Mouse (Mus musculus) intestine, embryonic 14.5 days (tissue): Measurements from ENCODE around the gene Olfr1024. TPM values are rescaled to one million over a fixed set of nuclear protein-coding genes. Genes with fewer than 3 reads are reported as not detected.

Experiments
- ATAC-seq: fragments of 200-750 bp; cut with Nextera tagmentation; replicated peaks from 2 replicates; pipeline ENCODE4 v1.8.0; 2017; ENCODE audit warnings: low read depth, moderate number of reproducible peaks, moderate TSS enrichment, moderate library complexity; ENCODE audit not compliant: low FRiP score, low TSS enrichment
- DNase-seq: peaks from one replicate; pipeline ENCODE4 v3.0.0-alpha.2; 2018; ENCODE audit warnings: low spot score
- H3K27ac ChIP-seq: fragments of 300-500 bp; sonication (generic); 2 replicates; pipeline ENCODE4 v1.5.1; 2014; ENCODE audit warnings: low read depth, mild to moderate bottlenecking, control low read depth
- H3K27me3 ChIP-seq: fragments of 300-500 bp; sonication (generic); replicated peaks from 2 replicates; pipeline ENCODE4 v1.6.1; 2014; ENCODE audit warnings: low read length, control low read depth; ENCODE audit not compliant: control insufficient read depth, insufficient read depth
- H3K36me3 ChIP-seq: fragments of 300-500 bp; sonication (generic); 2 replicates; pipeline ENCODE4 v1.6.1; 2014; ENCODE audit warnings: low read length, control low read depth; ENCODE audit not compliant: control insufficient read depth, insufficient read depth
- H3K4me1 ChIP-seq: fragments of 300-500 bp; sonication (generic); replicated peaks from 2 replicates; pipeline ENCODE4 v1.6.1; 2014; ENCODE audit warnings: low read length, control low read depth, mixed read lengths; ENCODE audit not compliant: control insufficient read depth, insufficient read depth
- H3K4me2 ChIP-seq: fragments of 300-500 bp; sonication (generic); 2 replicates; pipeline ENCODE4 v1.6.1; 2014; ENCODE audit warnings: low read length
- H3K4me3 ChIP-seq: fragments of 300-500 bp; sonication (generic); 2 replicates; pipeline ENCODE4 v1.5.1; 2014; ENCODE audit warnings: low read depth, low read length, control low read depth, mixed read lengths
- H3K9ac ChIP-seq: fragments of 300-500 bp; sonication (generic); 2 replicates; pipeline ENCODE4 v1.6.1; 2014; ENCODE audit warnings: mild to moderate bottlenecking, low read length
- H3K9me3 ChIP-seq: fragments of 300-500 bp; sonication (generic); 2 replicates; pipeline ENCODE4 v1.6.1; 2016; ENCODE audit warnings: low read length, control low read depth; ENCODE audit not compliant: control insufficient read depth
- WGBS: fragments of 180-500 bp; shearing (Covaris S2); extraction: QIAGEN DNeasy Blood & Tissue Kit; methylation state at CpG from one replicate; pipeline ENCODE4 v1.1.7; 2014; 5-methylcytosine and 5-hydroxymethylcytosine counted together
- polyA plus RNA-seq: library from polyadenylated mRNA; unstranded; fragments of >200 nt; fragmentation: Nextera tagmentation; extraction: Ambion mirVana; gene quantifications from 2 replicates; pipeline ENCODE4 v1.2.1, GENCODE M21; 2014

The Olfr1024 gene
- polyA plus RNA-seq: not detected in 2 replicates

DNA sequence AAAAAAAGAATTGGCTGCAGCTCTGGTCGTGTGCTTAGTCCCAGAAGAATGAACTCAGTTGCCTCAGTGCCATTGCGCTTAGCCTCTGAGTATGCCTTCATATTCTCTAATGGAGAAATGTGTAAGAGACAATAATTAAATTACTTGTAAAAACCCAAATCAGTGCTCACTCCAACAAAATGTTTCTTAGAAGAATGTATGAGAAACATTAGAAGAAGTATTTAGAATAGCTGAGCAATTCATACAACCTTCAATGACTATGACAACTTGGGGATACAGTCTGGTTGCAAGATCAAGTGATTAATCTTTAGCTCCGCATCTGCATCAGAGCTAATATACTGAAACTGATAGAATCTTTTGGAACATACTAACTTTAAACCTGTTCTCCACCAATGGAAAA, at the start of gene Olfr1024:
Gene Olfr1024 (minus strand): TSS at position 101 of the 400 bp plus-strand sequence.
- ATAC-seq: no peak
- Histone ChIP-seq H3K4me2 (no peak within 1 kb of the TSS), H3K27me3 (no peaks in the 10 kb centered on the region), H3K9ac (no peak within 1 kb of the TSS), H3K36me3 (no peaks in the 10 kb centered on the region), H3K27ac (no peak within 1 kb of the TSS), H3K4me3 (no peak within 1 kb of the TSS), H3K4me1 (no peaks in the 10 kb centered on the region), H3K9me3 (no peaks in the 10 kb centered on the region)
- 78% methylated on average over 3 of the region's 3 CpGs for WGBS
- no peak for DNase-seq

DNA sequence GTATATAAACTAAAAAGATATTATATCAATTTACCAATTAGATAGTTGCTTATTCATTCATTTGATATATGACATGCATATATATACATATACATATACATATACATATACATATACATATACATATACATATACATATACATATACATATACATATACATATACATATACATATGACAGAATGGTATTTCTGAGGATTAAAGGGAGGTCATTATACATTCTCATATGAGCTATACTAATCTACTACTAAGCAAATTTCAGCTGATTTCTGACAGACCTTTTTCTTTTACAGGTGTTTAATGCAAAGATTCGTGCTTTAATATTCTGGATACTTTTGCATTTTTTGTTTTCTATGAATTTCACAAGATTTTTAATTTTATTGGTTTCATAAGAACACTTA, 45.3 kb upstream of the Olfr1024 start, which contains the start of gene Olfr1028:
Gene Olfr1028 (plus strand): TSS at position 301 of the 400 bp plus-strand sequence.
- DNase-seq: no peak
- Histone ChIP-seq H3K27ac (no peak within 1 kb of the TSS), H3K4me1 (no peaks in the 10 kb centered on the region), H3K4me3 (no peak within 1 kb of the TSS), H3K4me2 (no peak within 1 kb of the TSS), H3K9ac (no peak within 1 kb of the TSS), H3K36me3 (no peaks in the 10 kb centered on the region), H3K9me3 (no peaks in the 10 kb centered on the region), H3K27me3 (no peaks in the 10 kb centered on the region)
- 89% methylated on average over 1 of the region's 1 CpGs for WGBS
- no peak for ATAC-seq

DNA sequence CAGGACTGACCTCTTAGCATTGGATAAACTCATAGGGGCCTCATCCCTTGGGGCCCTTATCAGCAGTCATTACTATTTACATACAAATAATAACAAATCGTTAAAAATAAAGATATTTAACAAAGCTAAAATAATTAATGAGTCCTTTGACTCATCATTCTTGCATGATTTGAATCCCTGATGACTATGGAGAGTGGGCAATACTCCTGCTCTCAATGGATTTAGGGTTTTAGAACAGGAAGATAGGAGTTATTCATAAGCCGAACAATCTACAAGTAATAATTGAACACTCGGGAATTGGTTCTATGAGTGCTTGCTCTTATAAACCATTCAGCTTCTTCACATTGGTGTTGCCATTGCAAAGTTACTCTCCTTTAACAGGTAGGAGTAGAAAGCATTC, 16.4 kb upstream of the Olfr1024 start, which contains the start of gene Olfr1026:
Gene Olfr1026 (plus strand): TSS at position 301 of the 400 bp plus-strand sequence.
- WGBS: 82% methylated on average over 3 of the region's 3 CpGs
- H3K4me1 ChIP-seq: no peaks in the 10 kb centered on the region

DNA sequence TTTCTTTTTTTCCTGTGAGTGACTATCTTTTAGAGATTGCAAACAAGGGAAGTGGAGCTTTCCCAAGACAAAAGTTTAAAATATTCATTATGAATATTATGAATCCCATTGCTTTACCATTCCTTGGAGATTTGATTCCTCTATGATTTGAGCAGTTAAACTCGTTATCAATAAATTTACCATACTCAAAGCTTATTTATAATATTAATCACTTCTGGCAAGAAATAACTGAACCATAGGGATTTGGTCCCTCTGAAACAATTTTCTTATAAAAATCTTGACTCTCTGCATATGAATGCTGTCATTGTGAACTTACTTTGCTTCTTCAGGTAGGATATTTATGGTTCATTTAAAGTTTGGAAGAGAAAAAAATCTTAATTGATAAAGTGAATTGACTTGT, 10.0 kb upstream of the Olfr1024 start, which contains the start of gene Olfr1025-ps1:
Gene Olfr1025-ps1 (plus strand): TSS at position 301 of the 400 bp plus-strand sequence.
- H3K27ac ChIP-seq: no peak within 1 kb of the TSS
- H3K27me3 ChIP-seq: no peaks in the 10 kb centered on the region
- no peak within 1 kb of the TSS for H3K9ac ChIP-seq
- WGBS: 65% methylated on average over 1 of the region's 1 CpGs
- no peak for DNase-seq
- H3K4me1 ChIP-seq: no peaks in the 10 kb centered on the region
- H3K4me2 ChIP-seq: no peak within 1 kb of the TSS
- no peaks in the 10 kb centered on the region for H3K9me3 ChIP-seq
- no peak within 1 kb of the TSS for H3K4me3 ChIP-seq
- ATAC-seq: no peak
- H3K36me3 ChIP-seq: no peaks in the 10 kb centered on the region

More for the DNA sequence above, 16.4 kb upstream of the Olfr1024 start, which contains the start of gene Olfr1026:
- Histone ChIP-seq H3K4me3 (no peak within 1 kb of the TSS), H3K36me3 (no peaks in the 10 kb centered on the region), H3K27me3 (no peaks in the 10 kb centered on the region), H3K9me3 (no peaks in the 10 kb centered on the region), H3K27ac (no peak within 1 kb of the TSS), H3K4me2 (no peak within 1 kb of the TSS), H3K9ac (no peak within 1 kb of the TSS)
- ATAC-seq: no peak
- DNase-seq: no peak

DNA sequence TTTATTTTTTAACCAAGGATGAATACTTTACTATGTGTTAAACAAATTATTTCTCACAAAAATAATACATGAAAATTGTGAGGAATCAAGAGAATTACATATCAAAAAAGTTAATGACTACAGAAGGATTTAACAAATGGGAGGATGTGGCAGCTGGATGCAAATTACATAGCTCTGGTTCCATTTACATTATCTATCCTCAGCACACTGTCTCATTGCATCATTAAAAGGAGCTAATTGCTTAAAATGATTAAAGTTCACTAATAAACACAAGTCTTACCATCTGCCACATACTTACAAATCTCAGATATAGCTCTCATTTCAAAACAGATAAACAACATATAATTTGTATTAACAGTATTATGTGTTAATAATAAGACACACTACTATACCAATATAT, 8.3 kb upstream of the Olfr1024 start:
- DNase-seq (no peak), ATAC-seq (no peak)
- H3K4me1 ChIP-seq: no peaks in the 10 kb centered on the region
- no peaks in the 10 kb centered on the region for H3K27me3 ChIP-seq
- H3K9me3 ChIP-seq: no peaks in the 10 kb centered on the region
- no peak overlapping the region for H3K27ac ChIP-seq
- H3K36me3 ChIP-seq: no peaks in the 10 kb centered on the region
- H3K4me2 ChIP-seq: no peak overlapping the region
- no peak overlapping the region for H3K4me3 ChIP-seq
- H3K9ac ChIP-seq: no peak overlapping the region

DNA sequence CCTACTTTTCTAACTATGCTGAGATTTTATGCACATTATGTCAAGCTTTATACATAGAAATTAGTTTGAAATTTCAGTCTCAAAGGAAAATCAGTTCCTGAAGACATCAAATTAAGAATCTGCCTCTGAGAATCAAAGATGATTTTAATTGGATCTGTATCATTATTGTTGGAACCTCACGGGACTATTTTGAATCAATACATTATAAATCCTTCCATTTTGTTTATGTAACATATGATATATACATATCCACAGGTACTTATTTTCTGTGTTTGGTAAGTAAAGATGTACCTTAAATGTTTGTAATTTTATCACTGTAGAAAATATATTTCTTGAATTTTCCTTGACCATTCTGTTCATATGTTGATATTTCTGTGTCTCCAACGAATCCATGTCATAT, 19.5 kb downstream of the Olfr1024 start, which contains the start of gene Olfr1023:
Gene Olfr1023 (plus strand): TSS at position 301 of the 400 bp plus-strand sequence.
- no peak within 1 kb of the TSS for H3K4me2 ChIP-seq
- ATAC-seq (no peak), DNase-seq (no peak)
- no peaks in the 10 kb centered on the region for H3K36me3 ChIP-seq
- 67% methylated on average over 2 of the region's 2 CpGs for WGBS
- no peak within 1 kb of the TSS for H3K4me3 ChIP-seq
- no peaks in the 10 kb centered on the region for H3K9me3 ChIP-seq
- no peak within 1 kb of the TSS for H3K9ac ChIP-seq
- no peaks in the 10 kb centered on the region for H3K4me1 ChIP-seq
- no peaks in the 10 kb centered on the region for H3K27me3 ChIP-seq
- no peak within 1 kb of the TSS for H3K27ac ChIP-seq

DNA sequence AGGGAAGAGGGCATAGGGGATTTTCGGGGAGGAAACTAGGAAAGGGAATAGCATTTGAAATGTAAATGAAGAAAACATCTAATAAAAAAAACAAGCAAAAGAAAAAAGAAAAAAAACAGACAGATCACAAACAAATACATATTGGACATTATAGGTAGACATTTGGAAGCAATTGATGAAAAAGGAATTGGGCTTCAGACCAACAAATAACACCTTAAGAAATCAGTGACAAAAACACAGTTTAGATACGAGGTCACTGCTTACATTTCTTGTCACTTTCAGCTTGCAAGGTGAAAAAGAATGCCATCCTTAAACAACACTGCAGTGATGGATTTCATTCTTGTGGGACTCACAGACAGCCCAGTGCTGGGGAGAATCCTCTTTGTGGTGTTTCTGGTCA, 36.6 kb downstream of the Olfr1024 start, which contains the start of gene Olfr1022:
Gene Olfr1022 (plus strand): TSS at position 301 of the 400 bp plus-strand sequence.
- Histone ChIP-seq H3K9ac (no peak within 1 kb of the TSS), H3K27me3 (no peaks in the 10 kb centered on the region)
- 34% methylated on average over 2 of the region's 2 CpGs for WGBS

More for the DNA sequence above, 36.6 kb downstream of the Olfr1024 start, which contains the start of gene Olfr1022:
- DNase-seq: no peak
- no peak within 1 kb of the TSS for H3K4me3 ChIP-seq
- ATAC-seq: no peak
- H3K4me1 ChIP-seq: no peaks in the 10 kb centered on the region
- H3K27ac ChIP-seq: no peak within 1 kb of the TSS
- no peaks in the 10 kb centered on the region for H3K36me3 ChIP-seq
- no peaks in the 10 kb centered on the region for H3K9me3 ChIP-seq
- H3K4me2 ChIP-seq: no peak within 1 kb of the TSS
